Mouse (Mus musculus): ENCODE measurements around the gene Hsbp1. TPM values are rescaled to one million over a fixed set of nuclear protein-coding genes. Genes with fewer than 3 reads are reported as not detected.
"Not testable (repeated sequence)": the region's sequence is repeated elsewhere in the genome, so short reads cannot be mapped to it uniquely, and the experiment has no call there.

Gene Hsbp1
- polyA plus RNA-seq, 1 experiment from 2014 or later = 322 TPM

DNA sequence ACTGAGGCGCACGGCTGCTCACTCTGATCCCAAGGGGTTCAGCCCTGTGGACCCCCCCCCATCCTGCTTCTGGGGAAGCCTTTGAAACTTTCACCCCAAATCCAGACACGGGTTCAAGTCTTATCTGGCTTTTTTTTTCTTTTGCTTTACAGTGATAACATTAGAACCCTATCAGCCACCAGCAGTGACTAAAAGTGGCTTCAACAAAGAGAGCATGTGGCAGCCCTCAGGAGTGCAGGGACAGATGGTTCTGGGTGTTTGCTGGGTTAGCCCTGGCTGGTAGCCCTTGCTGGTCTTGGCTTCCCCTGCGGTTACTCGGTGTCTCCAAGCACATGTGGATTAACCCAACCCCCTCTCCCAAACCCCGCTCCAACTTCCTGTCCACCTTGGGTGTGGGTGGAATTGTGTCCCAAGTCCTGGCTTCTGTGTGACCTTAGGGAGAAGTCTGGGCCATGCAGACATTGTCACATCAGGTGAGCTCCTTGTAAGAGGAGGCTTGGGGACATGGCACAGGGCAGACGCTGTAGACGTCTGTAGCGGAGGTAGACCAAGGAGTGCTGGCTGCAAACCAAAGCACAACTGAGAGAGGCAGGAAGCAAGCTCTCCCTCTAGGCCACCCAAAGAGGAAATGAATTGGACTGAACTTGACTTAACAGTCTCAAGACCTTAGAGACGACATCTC lies 8.8 kb downstream of the Hsbp1 start:
- WGBS = 84% methylated on average over 10 of the region's 10 CpGs
- 0 out of 2 replicates have a peak, but pooled peaks have one; percentile 27 for ATAC-seq (replicated peaks; ENCODE audit: low FRiP score)
- H3K4me2 ChIP-seq = no peak overlapping the region
- H3K27me3 ChIP-seq = no peaks in the 10 kb centered on the region
- H3K9ac ChIP-seq = no peak overlapping the region
- no peaks in the 10 kb centered on the region for H3K9me3 ChIP-seq (replicated peaks)
- H3K36me3 ChIP-seq = peaks cover 32% of the 10 kb centered on the region
- no peaks in the 10 kb centered on the region for H3K4me1 ChIP-seq
- no peak overlapping the region for H3K4me3 ChIP-seq (replicated peaks)
- no peak overlapping the region for H3K27ac ChIP-seq

DNA sequence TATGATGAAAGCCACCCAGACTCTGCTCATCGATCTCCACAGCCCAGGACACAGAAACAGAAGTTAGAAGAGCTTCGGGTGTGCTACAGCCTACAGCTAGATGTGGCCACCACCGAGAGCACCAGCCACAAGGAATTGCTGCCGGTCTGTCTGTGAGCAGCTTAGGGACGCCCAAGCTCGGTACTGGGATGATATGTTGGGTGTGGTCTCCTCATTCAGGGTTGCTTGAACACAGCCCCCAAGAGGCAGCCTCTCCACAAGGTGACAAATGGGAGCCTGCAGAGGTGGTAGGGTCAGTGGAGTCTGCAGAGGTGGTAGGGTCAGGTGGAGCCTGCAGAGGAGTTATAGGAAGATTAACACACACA lies 9.4 kb downstream of the Hsbp1 start:
- Histone ChIP-seq H3K4me3 (replicated peaks) (no peak overlapping the region), H3K9ac (no peak overlapping the region), H3K4me2 (no peak overlapping the region), H3K27me3 (no peaks in the 10 kb centered on the region), H3K27ac (no peak overlapping the region), H3K9me3 (replicated peaks) (no peaks in the 10 kb centered on the region), H3K36me3 (peaks cover 27% of the 10 kb centered on the region), H3K4me1 (no peaks in the 10 kb centered on the region)
- 84% methylated on average over 6 of the region's 6 CpGs for WGBS
- no peak for ATAC-seq (replicated peaks; ENCODE audit: low FRiP score)

DNA sequence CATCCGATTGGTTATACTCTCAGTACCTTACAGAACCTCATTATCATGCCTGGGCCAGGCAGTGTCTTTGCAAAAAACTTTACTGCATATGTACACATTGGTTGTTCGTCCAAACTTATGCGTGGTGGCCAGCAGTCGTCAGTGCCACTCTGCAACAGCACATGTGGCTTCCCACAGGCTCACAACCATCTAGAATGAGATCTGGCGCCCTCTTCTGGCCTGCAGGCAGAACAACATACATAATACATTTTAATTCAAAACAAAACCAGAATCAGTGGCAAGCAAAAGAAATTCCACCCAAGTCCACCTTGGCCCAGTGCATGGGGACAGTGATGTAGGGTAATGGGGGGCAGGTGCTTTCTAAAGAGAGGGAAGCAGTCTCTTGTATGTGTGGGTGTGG lies 12.3 kb downstream of the Hsbp1 start:
- not testable (repeated sequence) for H3K4me1 ChIP-seq; H3K9ac ChIP-seq; H3K4me3 ChIP-seq (replicated peaks); H3K9me3 ChIP-seq (replicated peaks); H3K4me2 ChIP-seq; H3K27ac ChIP-seq; H3K36me3 ChIP-seq; H3K27me3 ChIP-seq; ATAC-seq (replicated peaks; ENCODE audit: low FRiP score)
- WGBS = 68% methylated on average over 5 of the region's 5 CpGs

DNA sequence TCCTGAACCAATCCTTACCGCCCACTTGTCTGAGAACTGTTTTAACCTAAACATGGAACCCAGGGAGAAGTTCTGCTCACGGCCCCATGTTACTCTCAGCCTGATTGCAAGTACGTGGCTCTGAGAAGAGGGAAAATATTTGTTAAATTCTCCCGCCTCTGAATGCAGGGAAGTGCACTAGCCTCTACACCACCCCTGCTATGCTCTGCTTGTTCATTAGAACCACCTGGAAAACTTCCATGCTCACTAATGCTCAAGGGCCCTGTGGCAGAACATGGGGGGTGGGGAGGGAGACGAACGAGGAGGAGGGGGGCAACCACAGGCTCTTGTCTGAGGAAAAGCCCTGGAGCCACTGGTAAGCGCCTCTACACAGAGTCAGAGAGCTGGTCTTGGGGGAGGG lies 13.9 kb downstream of the Hsbp1 start:
- Histone ChIP-seq H3K4me1 (no peaks in the 10 kb centered on the region), H3K4me2 (no peak overlapping the region), H3K9ac (no peak overlapping the region), H3K9me3 (replicated peaks) (no peaks in the 10 kb centered on the region), H3K36me3 (no peaks in the 10 kb centered on the region), H3K4me3 (replicated peaks) (no peak overlapping the region), H3K27me3 (no peaks in the 10 kb centered on the region), H3K27ac (no peak overlapping the region)
- ATAC-seq (replicated peaks; ENCODE audit: low FRiP score) = no peak
- WGBS = 77% methylated on average over 7 of the region's 7 CpGs

DNA sequence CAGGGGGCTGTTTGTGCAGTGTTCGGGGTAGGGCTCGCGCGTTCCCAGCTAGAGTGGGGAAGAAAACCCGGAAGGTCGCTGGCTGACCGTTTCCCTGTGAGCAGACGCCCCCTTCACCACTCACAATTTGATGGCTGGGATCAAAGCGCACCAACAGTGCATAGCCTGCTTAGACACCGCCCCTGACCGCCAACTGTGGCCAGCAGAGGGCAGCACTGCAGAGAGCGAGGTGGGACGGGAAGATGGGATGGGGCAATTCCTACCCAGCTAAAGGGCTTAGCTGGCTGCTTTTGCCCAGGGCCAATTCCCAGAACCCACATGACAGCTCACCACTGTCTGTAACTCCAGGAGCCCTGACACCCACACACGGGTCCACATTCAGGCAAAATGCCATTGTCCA lies 14.5 kb downstream of the Hsbp1 start:
- Histone ChIP-seq H3K4me3 (replicated peaks) (no peak overlapping the region), H3K27ac (no peak overlapping the region), H3K27me3 (no peaks in the 10 kb centered on the region), H3K4me1 (no peaks in the 10 kb centered on the region), H3K9ac (no peak overlapping the region), H3K9me3 (replicated peaks) (no peaks in the 10 kb centered on the region), H3K36me3 (no peaks in the 10 kb centered on the region), H3K4me2 (no peak overlapping the region)
- no peak for ATAC-seq (replicated peaks; ENCODE audit: low FRiP score)
- WGBS = 38% methylated on average over 14 of the region's 14 CpGs

DNA sequence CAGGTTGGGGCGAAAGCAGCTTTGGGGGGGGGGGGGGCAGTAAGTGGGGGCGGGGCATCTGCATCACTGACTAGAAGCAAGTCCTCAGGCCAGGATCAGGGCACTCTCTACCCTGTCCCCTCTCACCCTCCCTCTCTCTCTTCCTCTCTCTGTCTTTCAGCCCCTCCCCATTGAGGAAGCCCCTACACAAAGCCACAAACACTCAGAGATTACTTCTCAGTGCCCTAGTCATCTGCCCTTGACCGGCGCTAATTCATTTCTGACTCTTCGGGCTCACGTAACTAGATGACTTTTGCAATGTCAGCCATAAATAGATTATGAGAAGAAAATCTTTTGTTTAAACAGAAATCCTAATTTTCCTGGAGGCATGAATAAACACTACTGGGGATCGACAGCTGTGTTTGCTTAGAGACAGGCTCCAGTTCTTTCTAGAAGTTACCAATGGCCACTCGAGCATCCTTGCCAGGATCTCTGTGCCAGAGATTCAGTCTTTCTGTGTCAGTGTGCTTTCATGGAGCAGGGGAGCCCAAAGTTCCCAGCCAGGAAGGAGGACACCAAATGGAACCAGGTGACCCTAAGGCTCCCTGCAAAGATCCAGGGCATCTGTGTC lies 16.5 kb downstream of the Hsbp1 start:
- no peak for ATAC-seq (replicated peaks; ENCODE audit: low FRiP score)
- WGBS = 65% methylated on average over 8 of the region's 8 CpGs
- H3K9me3 ChIP-seq (replicated peaks) = no peaks in the 10 kb centered on the region

DNA sequence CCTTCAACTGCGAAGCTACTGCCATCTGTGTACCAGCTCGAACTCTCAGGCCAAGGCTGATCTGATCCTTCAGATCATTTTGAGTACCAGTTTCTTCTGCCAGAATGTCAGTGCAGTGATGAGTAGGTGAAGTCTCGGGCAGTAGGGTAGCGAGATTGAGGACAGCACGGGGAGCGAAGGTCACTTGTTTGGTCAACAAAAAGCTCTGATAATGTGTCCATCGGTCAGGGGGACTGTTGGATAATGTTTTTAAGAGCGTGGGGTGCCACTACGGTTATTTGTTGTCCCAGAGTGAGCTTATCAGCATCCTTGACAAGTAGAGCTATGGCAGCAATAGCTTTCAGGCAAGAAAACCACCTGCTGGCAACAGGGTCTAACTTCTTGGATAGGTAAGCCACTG lies 30.4 kb downstream of the Hsbp1 start:
- not testable (repeated sequence) for H3K4me2 ChIP-seq; ATAC-seq (replicated peaks; ENCODE audit: low FRiP score); H3K27me3 ChIP-seq; H3K9ac ChIP-seq; H3K4me1 ChIP-seq; H3K9me3 ChIP-seq (replicated peaks); H3K4me3 ChIP-seq (replicated peaks); H3K27ac ChIP-seq; H3K36me3 ChIP-seq
- WGBS = 87% methylated on average over 9 of the region's 9 CpGs

More for the DNA sequence above, 16.5 kb downstream of the Hsbp1 start:
- H3K9ac ChIP-seq = no peak overlapping the region
- H3K4me1 ChIP-seq = 0 out of 2 replicates have a peak, but pooled peaks cover 2% of the 10 kb centered on the region
- no peaks in the 10 kb centered on the region for H3K36me3 ChIP-seq
- H3K4me3 ChIP-seq (replicated peaks) = no peak overlapping the region
- no peaks in the 10 kb centered on the region for H3K27me3 ChIP-seq
- no peak overlapping the region for H3K27ac ChIP-seq
- no peak overlapping the region for H3K4me2 ChIP-seq

DNA sequence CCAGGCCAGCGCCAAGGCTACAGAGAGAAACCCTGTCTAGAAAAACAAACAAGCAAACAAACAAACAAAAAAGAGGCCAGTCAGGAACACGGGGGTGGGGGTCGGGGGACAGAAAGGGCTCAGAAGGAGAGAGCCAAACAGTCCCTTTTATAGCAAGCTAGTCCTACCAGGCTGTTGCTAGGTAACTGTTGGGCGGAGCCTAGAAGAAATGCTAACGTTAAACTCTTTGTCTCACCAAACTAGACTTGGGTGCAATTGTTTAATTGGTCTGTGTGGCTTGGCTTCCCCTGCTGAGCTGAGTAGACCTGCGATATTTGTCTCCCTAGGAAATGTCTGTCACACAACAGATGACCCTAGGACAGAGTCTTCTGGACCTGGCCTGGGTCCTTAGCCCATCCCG lies 34.2 kb downstream of the Hsbp1 start:
- H3K4me2 ChIP-seq = no peak overlapping the region
- no peak overlapping the region for H3K9ac ChIP-seq
- no peaks in the 10 kb centered on the region for H3K27me3 ChIP-seq
- WGBS = 67% methylated on average over 7 of the region's 7 CpGs
- no peak overlapping the region for H3K4me3 ChIP-seq (replicated peaks)
- no peaks in the 10 kb centered on the region for H3K9me3 ChIP-seq (replicated peaks)
- no peak overlapping the region for H3K27ac ChIP-seq
- no peak for ATAC-seq (replicated peaks; ENCODE audit: low FRiP score)
- no peaks in the 10 kb centered on the region for H3K4me1 ChIP-seq
- H3K36me3 ChIP-seq = no peaks in the 10 kb centered on the region

DNA sequence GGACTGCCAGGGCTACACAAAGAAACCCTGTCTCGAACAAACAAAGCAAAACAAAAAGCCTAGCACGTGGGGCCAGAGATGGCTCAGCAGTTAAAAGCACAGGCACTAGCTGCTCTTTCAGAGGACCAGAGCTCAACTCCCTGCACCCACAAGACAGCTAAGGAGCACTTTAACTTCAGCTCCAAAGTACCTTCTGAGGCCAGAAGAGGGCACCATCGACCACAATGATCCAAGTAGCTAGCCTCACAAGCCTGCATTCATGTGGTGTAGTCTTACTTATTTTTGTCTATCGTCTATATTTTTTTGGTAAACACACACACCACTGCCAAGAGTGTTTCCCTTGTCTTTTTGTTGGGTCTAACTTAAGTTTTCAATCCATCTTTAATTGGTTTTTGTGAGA lies 36.3 kb downstream of the Hsbp1 start:
- Histone ChIP-seq H3K27ac (no peak overlapping the region), H3K9ac (no peak overlapping the region), H3K9me3 (replicated peaks) (no peaks in the 10 kb centered on the region), H3K4me1 (no peaks in the 10 kb centered on the region), H3K4me3 (replicated peaks) (no peak overlapping the region), H3K36me3 (no peaks in the 10 kb centered on the region), H3K27me3 (no peaks in the 10 kb centered on the region), H3K4me2 (no peak overlapping the region)
- 36% methylated on average over 4 of the region's 4 CpGs for WGBS
- ATAC-seq (replicated peaks; ENCODE audit: low FRiP score) = no peak

DNA sequence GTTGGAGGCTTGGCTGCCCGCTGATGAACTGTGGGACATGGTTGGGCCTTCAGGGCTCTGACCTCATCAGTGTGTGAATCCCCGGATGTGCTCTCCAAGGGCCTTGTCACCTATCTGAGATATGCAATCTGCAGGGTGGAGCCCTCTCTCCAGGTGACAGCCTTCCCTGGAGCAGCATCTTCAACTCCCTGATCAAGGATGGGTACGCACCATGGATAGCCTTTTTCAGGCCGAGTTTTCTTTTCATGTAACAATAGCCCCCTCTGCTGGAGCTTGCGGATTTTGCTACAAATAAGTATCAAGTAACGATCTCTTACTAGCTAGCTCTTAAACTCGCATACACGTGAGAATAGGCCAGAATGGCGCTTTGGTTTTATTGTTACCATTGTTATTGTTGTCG lies 40.2 kb downstream of the Hsbp1 start:
- no peak overlapping the region for H3K27ac ChIP-seq

DNA sequence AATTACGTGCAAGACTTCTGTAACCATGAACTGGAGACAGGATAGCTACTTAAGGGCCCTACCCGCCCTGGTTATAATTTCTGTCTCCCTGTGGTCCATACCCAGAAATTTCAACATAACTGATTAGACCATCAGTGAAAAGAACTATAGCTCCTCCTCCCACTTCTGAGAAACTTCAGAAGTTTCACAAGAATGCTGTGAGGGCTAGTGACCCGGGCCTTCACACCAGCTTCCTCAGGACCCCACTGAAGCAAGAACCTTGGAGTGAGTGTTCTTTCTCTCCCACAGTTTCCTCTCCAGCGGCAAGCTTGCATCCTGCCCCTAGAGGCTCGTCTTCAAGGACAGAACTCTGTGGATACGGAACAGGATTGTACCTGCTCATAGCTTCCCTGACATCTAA lies 41.6 kb downstream of the Hsbp1 start:
- H3K4me3 ChIP-seq (replicated peaks) = no peak overlapping the region
- H3K27ac ChIP-seq = no peak overlapping the region
- 71% methylated on average over 6 of the region's 6 CpGs for WGBS
- H3K4me2 ChIP-seq = no peak overlapping the region
- H3K36me3 ChIP-seq = no peaks in the 10 kb centered on the region
- ATAC-seq (replicated peaks; ENCODE audit: low FRiP score) = no peak
- no peaks in the 10 kb centered on the region for H3K4me1 ChIP-seq
- H3K27me3 ChIP-seq = no peaks in the 10 kb centered on the region
- no peaks in the 10 kb centered on the region for H3K9me3 ChIP-seq (replicated peaks)
- no peak overlapping the region for H3K9ac ChIP-seq

More for the DNA sequence above, 40.2 kb downstream of the Hsbp1 start:
- Histone ChIP-seq H3K4me2 (no peak overlapping the region), H3K36me3 (no peaks in the 10 kb centered on the region), H3K9me3 (replicated peaks) (no peaks in the 10 kb centered on the region), H3K9ac (no peak overlapping the region), H3K27me3 (no peaks in the 10 kb centered on the region), H3K4me3 (replicated peaks) (no peak overlapping the region), H3K4me1 (no peaks in the 10 kb centered on the region)
- 19% methylated on average over 10 of the region's 10 CpGs for WGBS
- no peak for ATAC-seq (replicated peaks; ENCODE audit: low FRiP score)

DNA sequence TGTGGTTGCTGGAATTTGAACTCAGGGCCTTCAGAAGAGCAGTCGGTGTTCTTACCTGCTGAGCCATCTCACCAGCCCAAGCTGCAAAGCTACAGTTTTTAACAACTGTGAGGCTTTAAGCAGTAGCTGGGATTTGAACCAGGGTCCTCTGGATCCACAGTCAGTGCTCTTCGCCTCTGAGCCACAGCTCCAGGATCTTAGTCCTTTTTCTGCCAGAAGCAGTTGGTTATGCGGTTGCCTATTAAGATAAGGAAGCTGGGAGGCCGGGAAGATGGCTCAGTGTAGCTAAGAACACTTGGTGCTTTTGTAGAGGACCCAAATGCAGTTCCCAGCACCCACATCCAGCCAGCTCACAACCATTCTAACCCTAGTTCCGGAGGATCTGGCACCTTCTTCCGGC lies 42.7 kb downstream of the Hsbp1 start:
- Histone ChIP-seq H3K9ac (no peak overlapping the region), H3K4me1 (no peaks in the 10 kb centered on the region), H3K4me2 (no peak overlapping the region), H3K36me3 (no peaks in the 10 kb centered on the region), H3K27ac (no peak overlapping the region), H3K4me3 (replicated peaks) (no peak overlapping the region), H3K9me3 (replicated peaks) (no peaks in the 10 kb centered on the region), H3K27me3 (no peaks in the 10 kb centered on the region)
- no peak for ATAC-seq (replicated peaks; ENCODE audit: low FRiP score)
- WGBS = 80% methylated on average over 6 of the region's 6 CpGs

DNA sequence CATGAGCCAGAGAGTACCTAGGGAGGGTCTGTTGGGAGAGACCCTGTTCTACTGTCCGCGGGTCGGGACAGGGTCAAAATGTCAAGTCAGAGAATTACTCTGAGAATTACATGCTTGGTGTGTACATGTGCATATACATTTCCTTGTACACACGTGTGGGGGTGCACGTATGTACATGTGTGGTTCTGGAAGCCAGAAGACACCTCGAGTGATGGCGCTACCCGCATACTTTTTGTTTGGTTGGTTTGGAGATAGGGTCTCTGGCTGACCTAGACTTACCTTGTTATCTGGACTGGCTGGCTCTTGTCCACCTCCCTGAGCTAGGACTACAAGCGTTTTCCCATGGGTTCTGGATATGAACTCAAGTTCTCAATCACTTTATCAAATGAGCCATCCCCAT lies 49.8 kb downstream of the Hsbp1 start:
- Histone ChIP-seq H3K27ac (0 out of 2 replicates have a peak overlapping the region, but pooled peaks have one; percentile 78), H3K4me1 (peaks cover 19% of the 10 kb centered on the region), H3K36me3 (0 out of 2 replicates have a peak, but pooled peaks cover 3% of the 10 kb centered on the region), H3K4me2 (peak overlapping the region; percentile 99), H3K4me3 (replicated peaks) (peak overlapping the region; percentile 85), H3K27me3 (no peaks in the 10 kb centered on the region), H3K9me3 (replicated peaks) (no peaks in the 10 kb centered on the region), H3K9ac (peak overlapping the region; percentile 83)
- peak; percentile 5; the same call in 1 of the 2 replicates for ATAC-seq (replicated peaks; ENCODE audit: low FRiP score)
- WGBS = 72% methylated on average over 9 of the region's 9 CpGs

All from kidney, embryonic 15.5 days (tissue).